Mouse (Mus musculus): ENCODE data around the gene Bcl2l13. TPM values are rescaled to one million over a fixed set of nuclear protein-coding genes. Genes with fewer than 3 reads are reported as not detected.

Bcl2l13 gene
- total and polyA plus RNA-seq, 3 experiments, result 43.7 to 49.9 TPM; not detected in 1

- H3K4me3 ChIP-seq (ENCODE audit: control insufficient read depth in 1 of 2, insufficient read depth in 1 of 2, low read depth in 2 of 2, low read length in 2 of 2), result no peak overlapping the region
- H3K27ac ChIP-seq (ENCODE audit: control insufficient read depth, low read depth, low read length), result no peak overlapping the region
- H3K4me1 ChIP-seq (ENCODE audit: control insufficient read depth in 1 of 2, insufficient read depth in 2 of 2, low read length in 2 of 2), result peaks cover 18 to 21% of the 10 kb centered on the region in 2 experiments
- TF ChIP-seq JUND (IDR thresholded peaks at IDR 0.05; ENCODE audit: low read depth, low read length) (no peak), RCOR1 (IDR thresholded peaks at IDR 0.05; ENCODE audit: low read depth, low read length) (no peak), MAZ (IDR thresholded peaks at IDR 0.05; ENCODE audit: low read depth, low read length) (no peak), EP300 (IDR thresholded peaks at IDR 0.05; ENCODE audit: low read depth in 1 of 2, low read length in 2 of 2) (no peak), POLR2AphosphoS5 (IDR thresholded peaks at IDR 0.05; ENCODE audit: borderline replicate concordance, low read depth, low read length) (no peak), SMC3 (IDR thresholded peaks at IDR 0.05; ENCODE audit: low read depth, low read length) (no peak), MYC (IDR thresholded peaks at IDR 0.05; ENCODE audit: low read depth, low read length) (no peak), GABPA (IDR thresholded peaks at IDR 0.05; ENCODE audit: low read depth, low read length) (no peak), HCFC1 (IDR thresholded peaks at IDR 0.05; ENCODE audit: low read depth, low read length) (no peak), MAFK (IDR thresholded peaks at IDR 0.05; ENCODE audit: borderline replicate concordance, low read depth, low read length) (no peak), ETS1 (IDR thresholded peaks at IDR 0.05; ENCODE audit: low read depth, low read length) (no peak), POLR2A (IDR thresholded peaks at IDR 0.05; ENCODE audit: control insufficient read depth in 1 of 2, insufficient read depth in 1 of 2, low read depth in 1 of 2, low read length in 2 of 2, poor library complexity in 1 of 2) (no peak), TAL1 (IDR thresholded peaks at IDR 0.05; ENCODE audit: low read length) (no peak), NELFE (IDR thresholded peaks at IDR 0.05; ENCODE audit: low read depth, low read length) (no peak), ZC3H11A (IDR thresholded peaks at IDR 0.05; ENCODE audit: low read depth, low read length) (no peak), NRF1 (IDR thresholded peaks at IDR 0.05; ENCODE audit: insufficient read depth, low read depth, low read length, poor library complexity, severe bottlenecking) (no peak), ZMIZ1 (IDR thresholded peaks at IDR 0.05; ENCODE audit: low read depth, low read length) (no peak)
- no peak for DNase-seq (ENCODE audit: low read depth, low spot score)
- no peaks in the 10 kb centered on the region for H3K79me2 ChIP-seq (ENCODE audit: control insufficient read depth, insufficient read depth, low read length, poor library complexity)
- peaks cover 0 to 8% of the 10 kb centered on the region in 2 experiments; a peak in 2 of 4 replicates for H3K36me3 ChIP-seq (ENCODE audit: control insufficient read depth in 1 of 2, insufficient read depth in 2 of 2, low read length in 2 of 2)
- H3K9me3 ChIP-seq (replicated peaks; ENCODE audit: insufficient read depth, low read length), result no peaks in the 10 kb centered on the region
- H3K27me3 ChIP-seq (ENCODE audit: control insufficient read depth in 1 of 2, insufficient read depth in 2 of 2, low read length in 2 of 2), result no peaks in the 10 kb centered on the region
- H3K9ac ChIP-seq (ENCODE audit: control insufficient read depth, low read depth, low read length, poor library complexity, severe bottlenecking), result no peak overlapping the region
Observed at GRCm38 (mm10) chr6:120926880-120927279, 90.9 kb downstream of the Bcl2l13 start.

- H3K27ac ChIP-seq (ENCODE audit: control insufficient read depth, low read depth, low read length), result no peak overlapping the region
- TF ChIP-seq GATA1 (IDR thresholded peaks at IDR 0.05; ENCODE audit: low read depth, low read length) (0 out of 2 replicates have a peak, but pooled peaks have one; percentile 3), USF1 (IDR thresholded peaks at IDR 0.05; ENCODE audit: low read depth, low read length) (peak; percentile 36; the same call in 1 of the 2 replicates), ELF1 (IDR thresholded peaks at IDR 0.05; ENCODE audit: low read depth, low read length) (no peak), SIN3A (IDR thresholded peaks at IDR 0.05; ENCODE audit: low read length) (0 out of 2 replicates have a peak, but pooled peaks have one; percentile 15), ETS1 (IDR thresholded peaks at IDR 0.05; ENCODE audit: low read depth, low read length) (peak; percentile 26; the same call in 1 of the 2 replicates), JUND (IDR thresholded peaks at IDR 0.05; ENCODE audit: low read depth, low read length) (no peak), TCF12 (IDR thresholded peaks at IDR 0.05; ENCODE audit: low read depth, low read length) (no peak), TBP (IDR thresholded peaks at IDR 0.05; ENCODE audit: low read depth, low read length) (no peak)
Observed at GRCm38 (mm10) chr6:120927765-120928164, 91.8 kb downstream of the Bcl2l13 start.

More at GRCm38 (mm10) chr6:120927765-120928164, 91.8 kb downstream of the Bcl2l13 start:
- H3K4me1 ChIP-seq (ENCODE audit: control insufficient read depth in 1 of 2, insufficient read depth in 2 of 2, low read length in 2 of 2), result peaks cover 18 to 21% of the 10 kb centered on the region in 2 experiments
- H3K36me3 ChIP-seq (ENCODE audit: control insufficient read depth in 1 of 2, insufficient read depth in 2 of 2, low read length in 2 of 2), result peaks cover 0 to 8% of the 10 kb centered on the region in 2 experiments; a peak in 2 of 4 replicates
- H3K9me3 ChIP-seq (replicated peaks; ENCODE audit: insufficient read depth, low read length), result no peaks in the 10 kb centered on the region
- H3K9ac ChIP-seq (ENCODE audit: control insufficient read depth, low read depth, low read length, poor library complexity, severe bottlenecking), result no peak overlapping the region
- no peak overlapping the region for H3K4me3 ChIP-seq (ENCODE audit: control insufficient read depth in 1 of 2, insufficient read depth in 1 of 2, low read depth in 2 of 2, low read length in 2 of 2)
- no peak for DNase-seq (ENCODE audit: low read depth, low spot score)
- no peaks in the 10 kb centered on the region for H3K27me3 ChIP-seq (ENCODE audit: control insufficient read depth in 1 of 2, insufficient read depth in 2 of 2, low read length in 2 of 2)
- no peaks in the 10 kb centered on the region for H3K79me2 ChIP-seq (ENCODE audit: control insufficient read depth, insufficient read depth, low read length, poor library complexity)

Measured in MEL (cell line).